Mouse (Mus musculus) CD4-positive helper T cell, adult 2 months (primary cell): ENCODE measurements around the gene Sptan1.
A peak's percentile ranks its signal among the peaks of the same experiment; 100 is the strongest.

ENCODE experiments used
- DNase-seq: peaks from one replicate; pipeline ENCODE4 v3.0.0-alpha.2; 2012; ENCODE audit warnings: low read depth, missing footprints, low spot score

Sptan1 gene

DNA sequence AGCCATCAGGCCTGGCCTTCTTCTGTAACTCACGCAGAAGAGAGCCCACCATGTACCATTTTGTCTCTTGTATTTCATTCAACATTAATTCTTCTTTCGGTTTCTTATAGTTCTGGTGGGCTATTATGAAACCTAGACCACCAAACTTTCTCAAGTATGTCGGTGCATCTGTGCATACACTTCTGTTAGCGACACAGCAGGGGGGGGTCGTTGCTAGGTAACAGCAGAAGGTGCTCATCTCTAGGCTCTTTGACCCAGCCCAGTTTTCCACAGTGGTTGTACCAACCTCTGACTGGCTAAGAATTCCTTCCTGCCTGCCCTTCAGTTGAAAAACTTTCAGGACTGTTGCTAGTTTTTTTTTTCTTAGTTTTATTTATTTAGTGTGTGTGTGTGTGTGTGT lies 93.1 kb downstream of the Sptan1 start:
- no peak for DNase-seq

DNA sequence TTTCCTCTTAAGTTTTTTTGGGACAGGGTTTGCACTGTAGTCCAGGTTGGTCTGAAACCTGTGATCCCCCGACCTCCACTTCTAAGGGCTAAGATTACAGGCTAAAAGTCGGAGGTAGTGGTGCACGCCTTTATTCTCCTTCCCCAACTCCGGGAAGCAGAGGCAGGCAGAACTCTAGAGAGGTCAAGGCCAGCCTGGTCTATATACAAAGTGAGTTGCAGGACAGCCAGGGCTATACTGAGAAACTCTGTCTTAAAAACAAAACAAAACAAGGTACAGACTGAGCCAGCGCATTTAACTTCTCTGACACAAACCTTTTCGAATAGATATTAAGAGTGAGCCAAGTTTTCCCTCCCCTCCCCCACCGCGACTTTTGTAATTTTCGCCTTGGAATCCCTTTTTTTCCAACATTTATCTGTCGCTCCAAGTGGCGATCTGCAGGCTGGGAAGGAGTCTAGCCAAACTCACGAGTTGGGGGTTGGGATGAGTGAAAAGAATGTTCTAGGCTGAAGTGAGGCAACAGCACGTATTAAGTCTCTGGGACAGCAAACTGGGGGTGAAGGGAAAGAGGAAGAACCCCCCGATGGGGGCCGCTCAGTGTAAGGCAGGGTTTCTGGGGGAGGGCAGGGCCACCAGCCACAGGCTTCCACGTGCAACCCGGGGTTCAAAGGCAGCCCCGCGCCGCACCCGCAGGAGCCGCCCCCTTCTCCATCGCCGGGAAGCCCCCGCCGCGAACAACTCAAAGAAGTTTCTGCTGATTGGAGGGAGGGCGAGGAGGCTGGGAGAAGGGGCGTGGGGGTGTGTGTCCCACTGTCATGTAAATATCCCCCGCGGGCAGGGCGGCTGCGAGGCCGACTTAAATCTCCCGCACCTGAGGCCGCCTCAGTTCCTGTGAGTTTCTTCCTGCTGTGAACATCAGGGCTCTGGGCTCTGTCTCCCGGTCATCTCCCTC lies 96.1 kb downstream of the Sptan1 start:
- DNase-seq, result peak; percentile 80

GRCm38 (mm10) chr2:30062249-30063093 lies 97.1 kb downstream of the Sptan1 start:
- DNase-seq, result peak; percentile 65

- no peak for DNase-seq
These were observed 97.9 kb downstream of the Sptan1 start for GRCm38 (mm10) chr2:30063235-30063634.

DNA sequence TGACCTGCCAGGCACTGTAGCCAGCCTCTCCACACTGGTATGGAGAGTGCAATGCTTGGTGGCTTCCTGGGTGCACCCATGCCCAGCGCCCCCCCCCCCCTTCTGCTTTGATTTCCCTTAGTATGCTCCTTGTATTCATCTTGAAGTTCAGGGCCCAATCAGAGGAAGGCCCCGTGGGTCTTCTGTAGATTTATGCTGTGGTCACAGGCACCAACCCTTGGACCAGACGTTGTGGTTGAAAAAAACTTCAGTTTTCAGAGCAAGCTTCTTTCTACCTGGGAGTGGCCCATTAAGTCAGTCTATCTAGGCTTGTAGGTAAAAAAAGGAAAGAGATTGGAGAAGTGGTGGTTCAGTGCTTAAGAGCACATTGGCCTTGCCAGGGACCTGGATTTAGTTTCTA lies 98.4 kb downstream of the Sptan1 start:
- peak; percentile 58 for DNase-seq

- no peak for DNase-seq
These were observed 98.9 kb downstream of the Sptan1 start for GRCm38 (mm10) chr2:30064298-30064697.

DNA sequence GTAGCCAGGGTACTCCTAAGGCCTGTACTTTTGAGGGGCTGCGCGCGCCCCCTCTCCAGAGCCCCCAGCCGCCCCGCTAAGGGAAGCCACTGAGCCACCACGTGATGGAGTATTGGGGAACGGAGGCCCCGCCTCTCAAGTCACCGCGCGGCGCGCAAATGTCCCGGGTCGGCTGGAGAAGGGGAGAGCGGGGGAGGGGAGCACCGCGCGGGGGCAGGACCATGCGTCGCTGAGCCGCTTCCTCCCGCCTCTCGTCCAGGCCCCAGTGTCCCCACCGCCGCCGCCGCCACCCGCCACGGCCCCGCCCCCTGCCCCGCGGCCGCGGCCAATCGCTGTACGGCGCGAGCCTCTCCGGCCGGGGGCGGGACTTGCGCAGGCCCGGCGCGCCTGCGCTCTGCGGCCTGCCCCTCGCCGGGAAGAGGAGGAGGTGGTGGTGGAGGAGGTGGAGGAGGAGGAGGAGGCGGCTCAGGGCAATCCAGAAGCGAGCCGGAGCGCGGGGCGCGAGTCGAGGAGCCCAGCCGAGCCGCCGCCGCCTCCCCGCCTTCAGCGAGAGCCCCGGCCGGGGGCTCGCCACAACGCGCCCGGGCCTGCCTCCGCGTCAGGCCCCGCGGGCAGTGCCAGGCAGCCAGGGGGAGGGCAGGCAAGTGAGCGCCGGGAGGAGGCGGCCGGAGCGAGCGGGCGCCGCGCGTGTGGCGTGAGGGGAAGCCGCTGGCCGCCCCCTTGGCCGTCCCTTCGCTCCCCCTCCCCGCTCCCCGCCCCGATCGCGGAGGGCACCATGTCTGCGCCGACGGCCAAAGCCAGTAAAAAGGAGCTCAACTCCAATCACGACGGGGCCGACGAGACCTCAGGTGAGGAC lies 100.9 kb downstream of the Sptan1 start:
- peak; percentile 97 for DNase-seq

DNA sequence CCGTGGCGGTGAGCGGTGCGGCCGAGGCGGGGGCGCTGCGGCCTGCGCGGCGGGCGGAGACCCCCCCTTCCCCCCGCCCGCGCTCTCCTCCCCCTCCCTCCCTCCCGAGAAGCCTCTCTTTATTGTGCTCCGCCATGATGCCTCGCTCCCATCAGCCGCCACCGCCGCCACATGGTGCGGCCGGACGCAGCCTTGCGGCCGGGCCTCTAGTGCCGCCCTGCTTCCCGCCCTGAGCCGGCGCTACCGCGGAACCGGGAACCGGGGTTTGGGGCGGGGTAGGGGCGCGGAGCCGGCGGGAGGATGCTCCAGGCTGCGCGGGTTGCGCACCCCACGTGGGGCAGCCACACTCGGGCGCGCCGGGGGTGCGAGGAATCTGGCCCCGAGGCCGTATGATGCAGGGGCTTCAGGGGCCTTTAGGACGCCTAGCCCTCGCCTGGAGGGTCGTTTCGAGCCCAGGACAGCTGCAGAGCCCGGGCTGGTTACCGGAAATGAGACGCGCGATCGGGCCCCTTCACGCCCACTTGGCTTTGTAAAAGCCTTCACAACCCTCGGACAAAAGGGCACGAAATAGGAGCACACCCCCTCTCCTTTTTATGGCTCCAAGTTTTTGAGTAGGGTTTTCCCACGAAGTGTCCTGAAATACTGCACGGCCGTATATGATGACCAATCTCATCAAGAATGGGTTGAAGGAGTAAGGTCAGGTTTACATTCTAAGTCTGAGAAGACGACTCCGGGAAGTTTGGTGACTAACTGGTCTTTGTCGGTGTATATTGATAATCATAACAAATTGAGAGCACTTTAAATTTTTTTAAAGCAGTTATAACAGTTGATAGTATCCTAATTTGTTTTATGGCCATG lies 101.9 kb downstream of the Sptan1 start:
- peak; percentile 79 for DNase-seq

DNA sequence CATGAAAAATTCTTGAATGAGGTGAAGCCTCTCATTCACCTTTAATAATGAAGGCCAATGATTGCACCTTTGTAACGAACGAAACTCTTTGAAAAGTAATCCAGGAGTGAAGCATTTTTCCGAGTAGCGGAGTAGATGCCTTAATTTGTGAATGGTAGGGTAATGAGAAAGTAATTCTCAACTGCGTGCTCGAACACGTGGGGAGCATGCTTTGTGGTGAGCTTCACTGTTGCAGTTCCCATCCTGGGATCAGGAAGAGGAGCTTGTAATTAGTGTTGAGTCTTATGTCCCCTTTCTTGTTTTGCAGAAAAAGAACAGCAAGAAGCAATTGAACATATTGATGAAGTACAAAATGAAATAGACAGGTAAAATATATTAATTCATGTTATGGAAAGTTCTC lies 102.6 kb downstream of the Sptan1 start:
- no peak for DNase-seq

DNA sequence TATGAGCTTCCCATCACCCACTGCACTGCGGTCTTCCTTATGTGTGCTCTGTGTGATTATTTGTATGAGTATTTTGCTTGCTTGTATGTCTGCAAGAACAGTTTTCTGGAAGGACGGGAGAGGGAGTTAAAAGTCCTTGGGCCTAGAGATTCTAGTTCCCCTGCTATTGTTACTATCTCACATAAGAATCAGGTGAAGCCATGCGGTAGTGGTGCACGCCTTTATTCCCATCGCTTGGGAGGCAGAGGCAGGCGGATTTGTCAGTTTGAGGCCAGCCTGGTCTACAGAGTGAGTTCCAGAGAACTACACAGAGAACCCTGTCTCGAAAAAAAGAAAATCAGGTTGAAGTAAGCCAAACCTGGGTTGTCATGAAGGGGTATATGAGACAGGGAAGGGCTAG lies 107.5 kb downstream of the Sptan1 start:
- no peak for DNase-seq

DNA sequence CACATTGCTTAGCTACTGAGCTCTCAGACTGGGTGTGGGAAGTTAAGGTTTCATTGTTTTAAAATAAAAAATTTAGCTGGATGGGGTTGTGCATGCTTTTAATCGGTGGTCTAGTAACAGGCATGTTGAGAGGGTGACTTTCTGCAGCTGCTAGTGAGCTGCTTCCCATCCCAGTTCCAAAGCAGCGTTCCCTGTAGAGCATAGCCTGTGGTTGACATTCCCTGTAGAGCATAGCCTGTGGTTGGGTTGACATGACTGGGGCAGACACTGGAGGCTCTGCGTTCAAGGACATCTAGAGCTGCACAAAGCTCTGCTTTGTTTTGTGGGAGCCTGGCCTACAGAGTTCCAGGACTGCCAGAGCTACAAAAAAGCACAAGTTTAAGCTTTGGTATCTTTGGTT lies 107.9 kb downstream of the Sptan1 start:
- no peak for DNase-seq

DNA sequence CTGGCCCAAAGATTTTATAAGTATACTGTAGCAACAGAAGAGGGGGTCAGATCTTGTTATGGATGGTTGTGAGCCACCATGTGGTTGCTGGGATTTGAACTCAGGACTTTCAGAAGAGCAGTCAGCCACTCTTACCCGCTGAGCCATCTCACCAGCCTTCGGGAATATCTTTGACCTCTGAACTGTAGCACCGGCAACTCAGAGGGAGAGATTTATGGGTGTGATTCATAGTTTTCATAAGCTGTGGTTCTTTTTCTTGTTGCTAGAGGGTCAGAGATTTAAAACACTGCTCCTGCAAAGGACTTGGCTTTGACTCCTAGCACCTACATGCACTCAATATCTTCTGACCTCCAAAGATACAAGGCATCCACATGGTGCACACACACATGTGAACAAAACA lies 110.3 kb downstream of the Sptan1 start:
- DNase-seq, result no peak

DNA sequence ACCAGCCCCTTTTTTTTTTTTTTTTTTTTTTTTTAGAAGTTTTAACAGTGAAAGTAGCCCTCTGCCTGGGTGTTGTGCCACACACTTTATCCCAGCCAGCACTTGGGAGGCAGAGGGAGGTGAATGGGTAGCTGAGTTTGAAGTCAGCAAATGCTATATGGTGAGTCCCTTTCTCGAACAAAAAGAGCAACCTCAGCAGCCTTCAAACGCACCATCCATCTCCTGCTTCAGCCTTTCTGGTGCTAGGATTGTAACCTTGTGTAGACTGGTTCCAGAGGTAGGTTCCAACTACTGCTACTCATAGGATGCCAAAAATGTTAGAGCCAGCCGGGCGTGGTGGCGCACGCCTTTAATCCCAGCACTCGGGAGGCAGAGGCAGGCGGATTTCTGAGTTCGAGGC lies 111.1 kb downstream of the Sptan1 start:
- DNase-seq, result no peak

DNA sequence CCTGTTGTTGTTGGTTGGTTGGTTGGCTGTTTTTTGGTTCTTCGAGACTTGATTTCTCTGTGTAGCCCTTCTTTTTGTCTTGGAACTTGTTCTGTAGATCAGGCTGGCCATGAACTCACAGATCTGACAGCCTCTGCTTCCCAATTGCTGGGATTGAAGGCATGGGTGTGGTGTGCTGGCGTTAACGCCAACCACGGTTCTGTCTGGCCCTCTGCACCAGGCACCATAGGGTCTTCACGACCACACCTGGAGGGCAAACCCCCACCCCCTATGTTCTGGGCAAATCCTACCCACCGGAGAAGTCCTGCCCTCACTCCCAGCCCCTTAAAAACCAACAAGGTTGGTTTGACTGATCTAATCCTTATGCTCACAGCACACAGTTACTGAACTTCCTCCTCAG lies 111.6 kb downstream of the Sptan1 start:
- no peak for DNase-seq

DNA sequence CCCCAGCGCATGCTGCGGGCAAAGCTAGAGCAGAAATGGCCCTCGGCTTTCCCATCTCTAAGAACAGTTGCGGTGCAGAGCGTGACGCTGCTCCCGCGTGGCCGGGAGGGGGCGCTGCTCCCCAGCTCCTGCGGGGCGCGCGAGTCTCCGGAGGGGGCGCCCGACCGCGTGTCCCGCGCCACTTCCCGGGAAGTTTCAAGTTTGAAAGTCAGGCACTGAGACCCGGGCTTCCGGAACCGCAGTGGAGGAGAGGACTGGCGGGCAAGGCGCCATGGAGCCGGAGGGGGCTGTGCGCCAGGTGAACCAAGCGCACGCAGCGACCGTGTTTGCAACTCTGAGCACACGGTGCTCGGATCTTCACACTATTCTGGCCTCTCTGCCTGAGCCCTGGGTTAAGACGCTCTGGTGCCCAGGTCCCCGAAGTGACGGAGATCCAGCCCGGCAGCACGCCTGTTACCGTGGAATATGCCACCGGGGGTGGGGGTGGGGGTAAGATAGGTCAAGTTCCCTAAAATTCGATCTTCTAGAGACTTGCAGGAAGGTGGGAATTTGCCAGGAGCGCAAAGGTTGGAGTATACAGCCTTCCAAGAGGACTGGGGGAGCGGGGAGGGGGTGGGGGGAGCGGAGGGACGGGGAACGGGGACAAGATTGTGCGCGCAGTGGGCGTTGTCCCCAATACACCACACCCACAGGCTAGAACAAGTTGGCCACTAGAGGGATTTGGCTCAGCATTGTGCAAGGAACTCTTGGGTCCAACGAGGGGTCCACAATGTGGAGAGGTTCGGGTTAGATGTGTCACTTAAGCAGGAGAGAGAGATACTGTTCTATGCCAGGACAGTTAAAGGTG lies 112.4 kb downstream of the Sptan1 start, which contains the start of gene Pkn3:
TSS of gene Pkn3 (plus strand) at position 183 of the 847 bp plus-strand sequence.
- peak; percentile 86 for DNase-seq

GRCm38 (mm10) chr2:30078349-30078712 lies 113.0 kb downstream of the Sptan1 start:
- no peak for DNase-seq

- DNase-seq, result no peak
These were observed 113.4 kb downstream of the Sptan1 start for GRCm38 (mm10) chr2:30078760-30079159.

- DNase-seq, result no peak
These were observed 114.9 kb downstream of the Sptan1 start for GRCm38 (mm10) chr2:30080181-30080800.
